Mouse (Mus musculus) olfactory bulb, adult 2 months (tissue): Measurements from ENCODE around the gene Colgalt2.

Experiments
- CTCF ChIP-seq: fragments of 200-500 bp; IDR thresholded peaks from 2 replicates; pipeline ENCODE4 v1.5.1; 2012; ENCODE audit warnings: low read depth, mild to moderate bottlenecking, low read length, moderate library complexity; ENCODE audit not compliant: insufficient read depth
- POLR2A ChIP-seq: fragments of 200-500 bp; IDR thresholded peaks from 2 replicates; pipeline ENCODE4 v1.6.1; 2012; ENCODE audit warnings: mild to moderate bottlenecking, low read depth, low read length, moderate library complexity; ENCODE audit not compliant: insufficient read depth

GRCm38 (mm10) chr1:152508481-152509220 is 109.0 kb downstream of the Colgalt2 start:
- TF ChIP-seq POLR2A: no peak
- no peak for TF ChIP-seq CTCF
